ENCODE assay signal across 14 mouse cellular contexts in the genomic region with DNA sequence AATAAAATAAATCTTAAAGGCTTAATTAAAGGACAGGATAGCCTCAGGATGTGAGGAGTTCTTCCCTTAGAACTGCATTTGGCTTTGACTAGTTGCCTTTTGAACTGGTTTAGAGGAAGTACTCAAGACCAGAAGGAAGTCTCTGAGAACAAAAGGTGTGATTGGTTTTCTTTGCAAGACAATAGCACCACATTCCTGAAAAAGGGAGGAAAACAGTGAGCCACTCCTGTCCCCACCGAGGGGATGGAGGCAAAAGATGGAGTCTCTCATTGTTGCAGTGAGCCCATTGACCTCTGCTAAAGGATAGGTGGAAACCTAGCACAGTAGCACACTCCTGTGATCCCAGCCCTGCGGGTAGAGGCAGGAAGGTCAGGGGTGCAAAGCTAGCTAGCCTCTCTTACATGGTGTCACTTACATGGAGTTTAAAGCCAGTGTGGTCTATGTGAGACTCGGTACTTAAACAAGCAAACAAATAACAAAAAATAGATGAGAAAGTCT. TPM values are rescaled to one million over a fixed set of nuclear protein-coding genes. Genes with fewer than 3 reads are reported as not detected.
"Had no signal": no experiment of that assay in that cellular context is flagged by ENCODE, and none has a peak within 500 bp of the region (broad histone marks: within the 10 kb centered on the region; RNA-seq: fewer than 3 reads in every experiment).

No protein-coding gene starts in this region.

- H3K27me3 ChIP-seq: megakaryocyte, embryonic 14.5 days; midbrain, embryonic 13.5 days; midbrain, embryonic 15.5 days; neural tube, embryonic 12.5 days had no signal

- H3K9me3 ChIP-seq: midbrain, embryonic 13.5 days; midbrain, embryonic 15.5 days; neural tube, embryonic 12.5 days had no signal

- H3K36me3 ChIP-seq: midbrain, embryonic 13.5 days; midbrain, embryonic 15.5 days; neural tube, embryonic 12.5 days had no signal

- H3K27ac ChIP-seq: liver, embryonic 14.5 days; macrophage; midbrain, embryonic 13.5 days; midbrain, embryonic 15.5 days; neural tube, embryonic 12.5 days had no signal

- H3K4me1 ChIP-seq: megakaryocyte, embryonic 14.5 days; midbrain, embryonic 13.5 days; midbrain, embryonic 15.5 days; neural tube, embryonic 12.5 days had no signal

- H3K9ac ChIP-seq: liver, embryonic 14.5 days; lung, embryonic 14.5 days; midbrain, embryonic 13.5 days; midbrain, embryonic 15.5 days; neural tube, embryonic 12.5 days had no signal

- DNase-seq: lung, adult 18-20 months; lung, embryonic 14.5 days; lung, postnatal 10 days; right cerebral cortex, postnatal 4 days; spleen, adult 18-20 months; thymus, adult 18-20 months; thymus, postnatal 14 days; thymus, postnatal 4 days had no signal

- H3K4me3 ChIP-seq: megakaryocyte, embryonic 14.5 days; midbrain, embryonic 13.5 days; midbrain, embryonic 15.5 days; neural tube, embryonic 12.5 days had no signal

RNA-seq across cellular contexts. Expression of a gene that starts 30.9 kb away (rescaled TPM):
- polyA plus RNA-seq: macrophage had no signal
